8 mouse cellular contexts compared by ENCODE assay signal in the genomic region with DNA sequence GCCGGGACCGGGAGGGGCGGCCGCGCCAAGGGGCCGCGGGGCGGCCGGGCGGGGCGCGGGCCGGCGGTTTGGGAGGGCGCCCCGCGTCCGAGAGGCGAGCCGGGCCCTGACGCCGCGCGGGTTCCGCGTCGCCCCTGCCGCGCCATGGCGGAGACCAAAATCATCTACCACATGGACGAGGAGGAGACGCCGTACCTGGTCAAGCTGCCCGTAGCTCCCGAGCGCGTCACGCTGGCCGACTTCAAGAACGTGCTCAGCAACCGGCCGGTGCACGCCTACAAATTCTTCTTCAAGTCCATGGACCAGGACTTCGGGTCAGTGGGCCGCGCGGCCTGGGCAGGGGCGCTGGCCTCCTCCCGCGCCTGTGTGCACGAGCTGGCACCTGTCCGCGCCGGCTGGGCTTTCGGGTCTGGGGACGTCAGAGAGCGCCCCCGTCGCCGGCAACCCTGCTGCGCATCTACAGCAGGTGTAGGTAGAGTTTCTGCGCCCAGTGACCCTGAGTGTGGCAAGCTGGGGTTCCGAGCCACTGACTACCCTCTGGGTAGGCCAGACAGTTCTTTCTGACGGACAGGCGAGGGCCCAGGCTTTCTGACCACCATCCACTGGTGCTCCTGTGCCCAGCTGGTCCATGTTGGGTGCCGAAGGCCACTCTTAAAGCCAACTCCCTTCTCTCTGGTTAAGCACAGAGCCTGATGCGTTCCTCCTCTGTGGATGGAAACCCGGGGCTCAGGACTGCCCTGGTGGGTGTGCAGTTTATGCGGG. TPM values are rescaled to one million over a fixed set of nuclear protein-coding genes. Genes with fewer than 3 reads are reported as not detected.
DNase-seq lines count a peak whose midpoint lies in the region; ATAC-seq and TF ChIP-seq lines count a peak whose summit lies in the region.

No protein-coding gene starts in this region.

- H3K4me1 ChIP-seq in forebrain, embryonic 14.5 days (ENCODE audit: control insufficient read depth, insufficient read depth, low read length) = peaks cover 24% of the 10 kb centered on the region
- H3K4me1 ChIP-seq in liver, embryonic 14.5 days (replicated peaks; ENCODE audit: control insufficient read depth in 2 of 2, insufficient read depth in 2 of 2, low read length in 1 of 2) = peaks cover 11 to 12% of the 10 kb centered on the region in 2 experiments; a peak in 3 of 4 replicates

- peak overlapping the region; percentile 94 for H3K4me2 ChIP-seq in forebrain, embryonic 14.5 days (ENCODE audit: low read length)
- peak overlapping the region; percentile 99 for H3K4me2 ChIP-seq in liver, embryonic 14.5 days (ENCODE audit: low read depth)

- ATAC-seq in cerebellum, adult (ENCODE audit: insufficient number of reproducible peaks, low FRiP score, low TSS enrichment) = peak; percentile 31; the same call in 1 of the 2 replicates
- no peak; the same call in none of the 2 replicates for ATAC-seq in forebrain, embryonic 14.5 days
- ATAC-seq in inflammation-experienced regulatory T-cells, adult 6 months = peak; percentile 16
- peak; percentile 71 for ATAC-seq in liver, embryonic 14.5 days (ENCODE audit: insufficient read depth)

- TF ChIP-seq EP300 in liver, embryonic 14.5 days (IDR thresholded peaks at IDR 0.05; ENCODE audit: low read depth) = no peak

- no peaks in the 10 kb centered on the region for H3K36me3 ChIP-seq in forebrain, embryonic 14.5 days (ENCODE audit: control insufficient read depth, insufficient read depth, low read length)
- no peaks in the 10 kb centered on the region for H3K36me3 ChIP-seq in liver, embryonic 14.5 days (replicated peaks; ENCODE audit: control insufficient read depth, insufficient read depth, low read depth)

- no peaks in the 10 kb centered on the region for H3K27me3 ChIP-seq in forebrain, embryonic 14.5 days (replicated peaks; ENCODE audit: control insufficient read depth, insufficient read depth, low read length)
- H3K27me3 ChIP-seq in liver, embryonic 14.5 days (ENCODE audit: control insufficient read depth, insufficient read depth, low read length) = peaks cover 1% of the 10 kb centered on the region

- no peaks in the 10 kb centered on the region for H3K9me3 ChIP-seq in forebrain, embryonic 14.5 days (replicated peaks; ENCODE audit: control insufficient read depth, low read length)
- no peaks in the 10 kb centered on the region for H3K9me3 ChIP-seq in liver, embryonic 14.5 days (ENCODE audit: control insufficient read depth, low read length)

- DNase-seq in cerebellum, adult 8-10 months = no peak
- peak; percentile 56 for DNase-seq in brain, adult 2 months (ENCODE audit: low read depth, low spot score)
- peak; percentile 23 for DNase-seq in forebrain, embryonic 14.5 days (ENCODE audit: low spot score)
- DNase-seq in liver, embryonic 14.5 days (ENCODE audit: low read depth in 3 of 3, low spot score in 3 of 3) = no peak
- DNase-seq in neural tube, embryonic 10.5 days (ENCODE audit: extremely low spot score, low spot score) = peak; percentile 69
- no peak for DNase-seq in right cerebral cortex, adult 18-20 months

- peak overlapping the region; percentile 83 for H3K4me3 ChIP-seq in forebrain, embryonic 14.5 days (ENCODE audit: low read depth, low read length)
- H3K4me3 ChIP-seq in liver, embryonic 14.5 days (ENCODE audit: insufficient read depth in 1 of 2, low read depth in 2 of 2, low read length in 2 of 2) = peak overlapping the region; percentile 62 to 94

- WGBS in forebrain, embryonic 14.5 days = 1% methylated on average over 68 of the region's 69 CpGs
- 1% methylated on average over 57 of the region's 69 CpGs for WGBS in liver, embryonic 14.5 days (ENCODE audit: insufficient replicate concordance)

- H3K9ac ChIP-seq in forebrain, embryonic 14.5 days (ENCODE audit: low read length) = peak overlapping the region; percentile 89
- peak overlapping the region; percentile 75 for H3K9ac ChIP-seq in liver, embryonic 14.5 days (replicated peaks)

- TF ChIP-seq CTCF in liver, embryonic 14.5 days (IDR thresholded peaks at IDR 0.05; ENCODE audit: low read depth) = no peak; the same call in 1 of the 2 replicates

- peak overlapping the region; percentile 65 for H3K27ac ChIP-seq in forebrain, embryonic 14.5 days (ENCODE audit: low read depth, low read length)
- no peak overlapping the region for H3K27ac ChIP-seq in liver, embryonic 14.5 days

RNA-seq across cellular contexts. Expression of a gene that starts 0.6 kb away (rescaled TPM):
- polyA plus RNA-seq in forebrain, embryonic 14.5 days (2014; fragmentation: Nextera tagmentation; extraction: Ambion mirVana) = 10.8 and 12.4 TPM in 2 replicates
- polyA plus RNA-seq in inflammation-experienced regulatory T-cells, adult 6 months (2017; shearing (Covaris generic)) = 1 to 10 TPM; 2.0 to 3.8 (median 3.5) TPM
- 20.9 and 24.5 TPM in 2 replicates for polyA plus RNA-seq in liver, embryonic 14.5 days (2012; rRNA removed)
- 2.8 and 3.9 TPM in 2 replicates for polyA plus RNA-seq in liver, embryonic 14.5 days (2014; fragmentation: Nextera tagmentation; extraction: Ambion mirVana)

RNA-seq across cellular contexts. Expression of a gene that starts 8.3 kb away (rescaled TPM):
- 15.6 and 22.1 TPM in 2 replicates for polyA plus RNA-seq in forebrain, embryonic 14.5 days (2014; fragmentation: Nextera tagmentation; extraction: Ambion mirVana)
- polyA plus RNA-seq in inflammation-experienced regulatory T-cells, adult 6 months (2017; shearing (Covaris generic)) = 10 to 100 TPM in 2 of 3 experiments, under 1 TPM in 1; 0.69 to 18.3 (median 16.4) TPM
- 5.4 and 6.2 TPM in 2 replicates for polyA plus RNA-seq in liver, embryonic 14.5 days (2012; rRNA removed)
- 3.9 and 4.9 TPM in 2 replicates for polyA plus RNA-seq in liver, embryonic 14.5 days (2014; fragmentation: Nextera tagmentation; extraction: Ambion mirVana)

RNA-seq across cellular contexts. Expression of a gene that starts 15.4 kb away (rescaled TPM):
- 0.46 and 0.61 TPM in 2 replicates for polyA plus RNA-seq in forebrain, embryonic 14.5 days (2014; fragmentation: Nextera tagmentation; extraction: Ambion mirVana)
- polyA plus RNA-seq in inflammation-experienced regulatory T-cells, adult 6 months (2017; shearing (Covaris generic)) = under 1 TPM; 0.16 to 0.40 (median 0.30) TPM
- 0.08 and 0.09 TPM in 2 replicates for polyA plus RNA-seq in liver, embryonic 14.5 days (2012; rRNA removed)
- polyA plus RNA-seq in liver, embryonic 14.5 days (2014; fragmentation: Nextera tagmentation; extraction: Ambion mirVana) = 0.04 and 0.06 TPM in 2 replicates

RNA-seq across cellular contexts. Expression of a gene that starts 16.7 kb away (rescaled TPM):
- 120 and 135 TPM in 2 replicates for polyA plus RNA-seq in forebrain, embryonic 14.5 days (2014; fragmentation: Nextera tagmentation; extraction: Ambion mirVana)
- polyA plus RNA-seq in inflammation-experienced regulatory T-cells, adult 6 months (2017; shearing (Covaris generic)) = 100 to 1,000 TPM; 206 to 219 (median 211) TPM
- 67.4 and 77.0 TPM in 2 replicates for polyA plus RNA-seq in liver, embryonic 14.5 days (2012; rRNA removed)
- 117 and 120 TPM in 2 replicates for polyA plus RNA-seq in liver, embryonic 14.5 days (2014; fragmentation: Nextera tagmentation; extraction: Ambion mirVana)

RNA-seq across cellular contexts. Expression of a gene that starts 21.5 kb away (rescaled TPM):
- 28.3 and 29.5 TPM in 2 replicates for polyA plus RNA-seq in forebrain, embryonic 14.5 days (2014; fragmentation: Nextera tagmentation; extraction: Ambion mirVana)
- polyA plus RNA-seq in inflammation-experienced regulatory T-cells, adult 6 months (2017; shearing (Covaris generic)) = 10 to 100 TPM; 14.2 to 19.2 (median 19.1) TPM
- 5.6 and 6.6 TPM in 2 replicates for polyA plus RNA-seq in liver, embryonic 14.5 days (2012; rRNA removed)
- 7.6 and 9.4 TPM in 2 replicates for polyA plus RNA-seq in liver, embryonic 14.5 days (2014; fragmentation: Nextera tagmentation; extraction: Ambion mirVana)

Comparison
In these comparisons a context has a peak if more than half of its experiments do, and no peak if none do; other contexts are left out.
1. DNase-seq: peak in brain, adult 2 months (single experiment), forebrain, embryonic 14.5 days (single experiment) and neural tube, embryonic 10.5 days (single experiment); none in cerebellum, adult 8-10 months (single experiment), liver, embryonic 14.5 days (0 of 3) and right cerebral cortex, adult 18-20 months (single experiment).